Mouse (Mus musculus) adrenal gland, postnatal 25 days (tissue): ENCODE results near the gene Phlda3. TPM values are rescaled to one million over a fixed set of nuclear protein-coding genes. Genes with fewer than 3 reads are reported as not detected.

Source experiments
- DNase-seq: peaks from one replicate; pipeline ENCODE4 v3.0.0; 2021; ENCODE audit warnings: mixed read lengths
- long read RNA-seq: library from polyadenylated mRNA; stranded (forward); transcript quantifications from one replicate; pipeline ENCODE4 v2.0.0, GENCODE M21; 2021
- total RNA-seq: library from RNA; stranded (reverse); gene quantifications from 2 replicates; pipeline ENCODE4 v1.2.3, GENCODE M21; 2021

The Phlda3 gene
- total RNA-seq = 31.3 and 35.1 TPM in 2 replicates
- long read RNA-seq, transcript Phlda3-201 (2 exons, 1,435 nt) = major isoform, 105 of 109 reads
- long read RNA-seq, partial matches to known transcripts = 0 of 109 reads
- long read RNA-seq, other reads (novel, unspliced or antisense) = 4 of 109 reads

DNA sequence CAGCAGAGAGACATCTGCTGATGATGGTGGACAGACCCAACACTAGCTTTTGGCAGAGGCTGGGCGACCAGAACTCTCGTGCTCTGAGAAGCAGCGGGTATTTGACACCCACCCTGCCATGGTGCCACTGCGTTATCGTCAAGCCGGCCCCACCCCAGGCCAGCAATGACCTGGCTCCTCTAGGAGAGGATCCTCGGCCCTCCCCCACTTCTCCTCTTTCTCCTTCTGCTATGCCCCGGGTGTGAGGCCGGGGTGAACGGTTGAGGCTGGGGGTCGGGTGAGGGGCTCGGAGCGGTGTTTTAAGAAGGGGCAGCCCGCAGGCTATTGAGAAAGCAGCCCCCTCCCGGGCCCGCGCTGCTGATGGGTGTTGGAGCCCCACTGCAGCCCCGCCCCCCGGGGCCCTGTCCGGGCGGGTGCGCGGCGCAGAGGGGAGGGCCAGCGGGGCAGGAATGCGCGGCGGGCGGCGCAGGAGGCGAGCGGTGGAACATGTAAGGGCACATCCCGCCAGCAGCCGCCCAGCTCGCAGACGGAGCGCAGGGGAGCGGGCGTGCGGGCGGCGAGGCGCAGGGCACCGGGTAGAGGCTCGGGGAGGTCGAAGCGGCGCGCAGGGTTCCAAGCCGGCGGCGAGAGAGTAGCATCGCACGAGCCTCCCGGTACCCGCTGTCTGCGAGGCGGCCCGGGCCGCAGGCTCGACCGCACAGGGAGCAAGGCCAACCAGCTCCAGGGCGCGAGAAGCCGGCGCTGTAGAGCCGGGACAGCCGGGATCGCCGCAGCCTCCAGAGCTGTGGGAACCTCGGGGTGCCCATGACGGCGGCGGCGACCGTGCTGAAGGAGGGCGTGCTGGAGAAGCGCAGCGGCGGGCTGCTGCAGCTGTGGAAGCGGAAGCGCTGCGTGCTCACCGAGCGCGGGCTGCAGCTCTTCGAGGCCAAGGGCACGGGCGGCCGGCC, at the start of gene Phlda3:
TSS of gene Phlda3 (plus strand) at position 475 of the 947 bp plus-strand sequence.
- peak; percentile 83 for DNase-seq

GRCm38 (mm10) chr1:135719486-135719885, 46.4 kb upstream of the Phlda3 start:
- DNase-seq = peak; percentile 37

GRCm38 (mm10) chr1:135719983-135720382, 45.9 kb upstream of the Phlda3 start, which contains the start of gene Csrp1:
Gene Csrp1, plus strand, starts transcription at chr1:135720061.
- no peak for DNase-seq

- no peak for DNase-seq
These were observed 42.9 kb upstream of the Phlda3 start for GRCm38 (mm10) chr1:135723016-135723415.

DNA sequence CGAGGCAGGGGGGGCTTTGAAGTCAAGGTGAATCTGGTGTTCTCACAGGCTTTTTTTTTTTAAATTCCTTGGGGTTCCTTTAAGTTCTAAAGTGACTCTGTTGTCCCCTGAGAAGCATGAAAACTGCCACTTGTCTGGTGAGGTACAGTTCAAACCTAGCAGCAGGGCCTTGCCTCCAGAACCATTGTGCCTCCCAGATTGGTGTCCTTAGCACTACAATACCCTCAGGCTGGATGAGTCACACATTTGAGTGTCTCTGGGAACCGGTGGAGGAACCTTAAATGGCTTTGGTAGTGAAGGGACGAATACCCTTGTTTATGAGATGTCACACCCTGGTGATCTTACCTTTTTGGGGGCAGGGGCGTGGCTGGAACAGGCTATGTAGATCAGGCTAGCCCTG, 41.8 kb upstream of the Phlda3 start:
- no peak for DNase-seq

DNA sequence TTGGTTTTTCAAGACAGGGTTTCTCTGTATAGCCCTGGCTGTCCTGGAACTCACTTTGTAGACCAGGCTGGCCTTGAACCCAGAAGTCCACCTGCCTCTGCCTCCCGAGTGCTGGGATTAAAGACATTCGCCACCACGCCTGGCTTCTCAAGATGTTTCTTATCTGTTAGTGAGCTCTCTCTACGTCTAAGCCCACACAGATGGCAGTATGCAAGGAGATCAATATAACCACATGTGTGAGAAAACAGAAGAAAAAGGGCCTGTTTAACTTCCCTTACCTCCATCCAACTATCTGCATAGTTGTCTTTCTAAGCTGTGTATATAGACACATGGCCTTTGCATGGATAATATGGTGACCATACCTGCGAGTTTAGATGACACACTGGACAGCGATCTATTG, 40.6 kb upstream of the Phlda3 start:
- DNase-seq = no peak

DNA sequence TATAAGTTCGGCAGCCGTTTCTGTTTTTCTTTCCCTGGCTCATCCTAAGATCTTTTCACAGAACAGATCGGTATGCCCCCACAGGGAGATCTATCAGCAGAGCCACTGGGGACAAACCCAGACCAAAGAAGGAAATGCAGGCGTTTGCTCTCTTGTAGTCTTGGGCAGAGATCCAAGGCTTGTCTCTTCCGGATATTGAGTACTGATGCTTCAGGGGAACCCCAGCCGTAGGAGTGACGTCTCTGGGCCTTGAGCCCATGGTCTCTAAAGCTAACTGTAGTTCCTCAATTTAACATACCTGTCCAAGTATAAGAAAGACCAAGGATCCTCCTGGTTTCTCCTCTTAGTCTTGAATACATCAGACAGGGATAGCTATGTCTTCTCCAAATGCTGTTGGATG, 40.0 kb upstream of the Phlda3 start:
- DNase-seq = no peak

DNA sequence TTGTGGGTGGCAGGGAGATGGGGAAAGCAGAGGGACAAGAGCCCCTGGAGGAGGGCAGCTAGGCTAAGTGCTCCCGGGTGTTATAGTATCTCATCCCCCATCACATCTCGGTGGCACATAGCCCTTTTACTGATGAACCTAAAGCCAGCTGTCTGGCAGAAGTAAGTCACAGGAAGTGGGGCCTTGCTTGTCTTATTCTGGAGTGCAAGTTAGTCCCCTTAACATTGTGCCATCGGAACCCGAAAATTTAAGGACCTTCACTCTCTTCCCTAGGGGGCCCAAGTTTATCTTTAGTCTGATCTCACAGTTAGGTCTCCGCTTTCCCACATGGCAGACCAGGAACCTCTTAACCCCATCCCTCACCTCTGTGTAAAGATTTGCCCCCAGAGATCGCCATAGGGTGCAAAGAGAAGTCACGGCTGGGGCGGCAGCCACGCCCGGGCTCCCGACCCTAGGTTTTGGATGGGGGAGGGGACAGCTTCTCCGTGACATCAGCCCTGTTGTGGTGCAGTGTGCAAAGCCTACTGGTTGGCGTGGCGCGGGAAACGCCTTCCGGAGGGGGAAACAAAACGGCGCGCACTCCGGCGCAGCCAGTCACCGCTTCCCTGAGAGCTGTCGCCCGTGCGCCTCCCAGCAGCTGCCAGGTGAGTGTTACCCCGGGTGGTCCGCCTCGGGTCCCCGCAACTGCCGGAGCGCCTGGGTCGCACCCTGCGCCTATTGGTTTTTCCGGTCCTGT, 37.1 kb upstream of the Phlda3 start:
- peak; percentile 84 for DNase-seq

GRCm38 (mm10) chr1:135729367-135729713, 36.6 kb upstream of the Phlda3 start:
- DNase-seq = peak; percentile 26

GRCm38 (mm10) chr1:135729821-135730220, 36.1 kb upstream of the Phlda3 start:
- no peak for DNase-seq

GRCm38 (mm10) chr1:135730296-135730695, 35.6 kb upstream of the Phlda3 start:
- DNase-seq = no peak

DNA sequence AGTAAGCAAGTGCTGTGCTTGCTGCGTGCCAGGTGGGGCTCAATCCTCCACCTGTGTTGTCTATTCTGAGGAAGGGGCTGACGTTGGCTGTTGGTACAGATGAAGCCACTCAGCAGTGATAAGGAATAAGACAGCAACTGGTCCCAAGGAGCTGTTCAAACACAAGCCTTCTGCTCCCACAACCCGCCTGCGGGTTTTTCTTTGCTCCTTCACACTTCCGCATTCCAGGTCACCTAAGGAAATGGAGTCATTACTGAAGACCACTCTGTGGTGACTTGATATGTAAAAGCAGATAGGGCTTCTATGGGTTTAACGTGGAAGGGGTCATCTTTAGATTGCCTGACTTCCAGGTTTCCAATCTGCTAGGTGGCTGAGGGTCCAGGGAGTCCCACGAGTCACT, 34.5 kb upstream of the Phlda3 start:
- no peak for DNase-seq

DNA sequence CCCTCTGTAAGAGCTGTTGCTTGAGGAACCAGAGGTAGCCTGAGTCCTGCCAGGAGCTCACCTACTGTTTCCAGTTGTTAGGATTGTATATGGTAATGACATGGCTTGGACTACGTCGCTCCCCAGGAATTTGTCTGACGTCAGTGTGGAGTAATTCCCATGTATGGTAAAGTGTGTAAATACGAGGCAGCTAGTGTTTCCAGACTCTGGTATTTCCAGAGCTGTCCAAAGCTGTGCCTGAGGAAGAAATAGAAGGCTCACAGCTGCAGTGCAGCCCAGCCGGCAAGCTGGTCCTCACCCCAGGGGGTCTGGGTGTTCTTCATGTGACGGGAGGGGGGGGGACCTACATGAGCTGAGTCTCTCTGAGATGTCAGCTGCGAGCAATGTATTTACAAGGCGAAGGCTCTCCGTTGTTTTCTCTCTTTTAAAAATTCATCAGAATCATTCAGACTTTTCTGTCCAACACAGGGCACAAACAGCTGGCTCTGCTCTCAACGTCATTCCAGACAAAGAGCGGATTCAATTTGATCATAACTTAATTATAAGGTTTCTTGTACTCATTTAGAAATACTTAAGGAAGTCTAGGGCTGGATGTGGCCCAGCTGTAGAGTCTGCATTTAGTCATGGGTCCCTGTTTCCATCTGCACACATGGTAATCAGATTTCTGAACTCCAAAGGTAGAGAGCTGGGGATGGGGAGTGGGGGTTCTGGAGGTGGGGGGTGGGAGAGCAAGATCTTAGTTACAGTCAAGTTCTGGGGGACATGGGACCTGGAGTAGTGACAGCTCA, 33.8 kb upstream of the Phlda3 start:
- DNase-seq = no peak

DNA sequence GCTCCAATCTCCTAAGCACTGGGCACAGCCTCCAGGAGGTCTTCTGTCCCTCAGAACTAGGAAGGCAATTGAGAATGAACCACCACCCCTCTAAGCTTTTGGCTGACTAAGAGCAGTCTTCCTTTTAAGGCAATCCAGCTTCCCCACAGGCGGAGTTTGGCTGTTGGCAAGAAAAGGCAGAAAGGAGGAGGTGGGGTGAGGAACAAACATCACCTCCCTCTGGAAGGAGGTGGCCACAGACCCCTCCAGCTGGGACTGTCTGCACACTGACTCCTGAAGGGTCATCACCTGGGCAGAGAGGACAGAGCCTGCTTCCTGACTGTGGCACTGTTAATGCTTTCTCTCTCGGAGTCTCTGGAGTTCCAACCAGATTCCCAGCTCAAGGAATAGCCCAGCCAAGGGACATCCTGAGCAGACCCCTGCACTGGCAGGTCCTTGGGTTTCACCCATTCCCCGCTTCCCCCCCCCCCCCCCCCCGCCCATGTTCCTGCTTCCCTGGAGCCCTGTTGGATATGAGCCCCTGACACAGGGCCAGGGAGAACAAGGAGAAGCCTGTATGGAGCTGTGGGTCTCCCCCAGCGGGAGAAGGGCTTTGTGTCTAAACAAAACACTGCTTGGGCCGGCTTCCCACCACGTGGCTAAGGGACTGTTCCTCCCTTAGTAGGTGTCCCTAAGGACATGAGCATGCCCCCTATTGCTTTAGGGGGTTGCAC, 31.5 kb upstream of the Phlda3 start:
- no peak for DNase-seq

DNA sequence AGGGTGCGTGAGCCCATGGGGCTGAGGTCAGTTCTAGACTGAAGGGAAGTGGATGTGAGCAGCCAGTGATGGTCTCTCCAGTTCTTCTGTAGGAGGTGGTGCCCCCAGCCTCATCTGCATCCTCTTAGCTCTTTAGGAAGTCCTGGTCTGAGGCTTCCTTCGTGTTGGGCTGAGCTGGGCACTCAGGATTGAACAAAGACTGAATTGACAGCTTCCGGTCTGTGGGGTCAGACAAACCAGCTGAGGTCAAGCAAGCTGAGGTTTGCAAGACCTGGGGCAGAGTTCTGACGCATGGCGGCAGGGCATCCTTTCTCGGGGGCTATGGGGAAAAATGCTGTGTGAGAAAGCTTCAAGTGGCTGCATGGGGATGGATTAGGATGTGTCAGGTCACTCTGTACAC, 30.5 kb upstream of the Phlda3 start:
- DNase-seq = no peak

- DNase-seq = no peak
These were observed 20.9 kb upstream of the Phlda3 start for GRCm38 (mm10) chr1:135744987-135745386.

DNA sequence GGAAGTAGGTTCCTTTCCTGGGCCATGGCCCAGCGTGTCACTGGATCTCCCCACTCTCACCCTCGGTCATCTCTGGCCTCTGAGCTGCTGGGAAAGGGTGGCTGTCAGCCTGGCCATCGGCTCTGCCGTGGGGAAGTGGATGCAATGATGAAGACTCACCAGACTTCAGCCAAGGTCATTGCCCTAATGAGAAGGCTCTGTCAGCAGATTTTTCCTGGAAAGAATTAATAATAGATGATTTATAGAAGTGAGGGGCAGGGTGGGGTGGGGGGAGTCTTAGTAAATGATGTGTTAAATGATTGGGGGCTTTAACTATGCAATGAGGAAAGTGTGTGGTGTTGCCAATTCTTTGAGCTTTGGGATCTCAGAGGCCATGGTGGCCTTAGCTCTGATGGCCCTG, 19.7 kb upstream of the Phlda3 start:
- no peak for DNase-seq

GRCm38 (mm10) chr1:135752737-135753348, 13.1 kb upstream of the Phlda3 start:
- peak; percentile 88 for DNase-seq

GRCm38 (mm10) chr1:135755287-135755686, 10.6 kb upstream of the Phlda3 start:
- no peak for DNase-seq

DNA sequence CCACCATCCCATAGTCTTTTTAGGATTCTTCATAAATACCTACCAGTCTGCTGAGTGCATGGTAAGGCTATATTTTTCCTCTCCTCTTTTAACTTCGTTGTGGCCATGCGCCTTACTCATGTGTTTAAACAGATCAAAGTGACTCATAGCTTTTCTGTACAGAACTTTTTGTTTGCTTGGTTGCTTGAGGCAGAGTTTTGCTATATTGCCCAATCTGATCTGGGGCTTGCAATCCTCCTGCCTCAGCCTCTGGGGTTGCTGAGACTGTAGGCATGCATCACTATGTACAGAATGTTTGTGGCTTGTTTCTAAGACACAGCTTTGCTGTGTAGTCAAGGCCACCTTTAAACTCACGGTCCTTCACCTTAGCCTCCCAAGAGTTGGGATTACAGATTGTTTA, 10.0 kb upstream of the Phlda3 start:
- no peak for DNase-seq

DNA sequence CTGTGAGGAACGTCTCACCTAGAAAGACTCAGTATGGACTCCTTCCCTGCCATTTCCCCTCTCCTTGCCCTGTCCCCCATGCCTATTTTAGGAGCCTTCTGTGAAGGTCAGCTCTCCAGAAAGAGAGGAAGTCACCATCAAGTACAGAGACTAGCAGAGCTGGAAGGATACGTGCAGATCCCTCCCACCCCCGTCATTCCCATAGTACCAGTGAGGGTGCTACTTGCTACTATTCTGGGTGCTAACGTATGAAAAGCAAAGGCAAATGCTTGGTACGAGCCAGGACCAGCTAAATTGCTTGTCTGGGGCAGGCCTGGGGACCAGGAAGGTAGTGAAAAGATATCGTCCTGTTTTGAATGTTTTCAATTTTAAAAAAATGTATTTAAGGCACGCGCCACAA, 8.6 kb upstream of the Phlda3 start:
- DNase-seq = no peak
